Mouse (Mus musculus) T-helper 17 cell (primary cell): ENCODE data around the gene Rcor1.

Experiments
- in situ Hi-C, 2 experiments: fragments of 300-600 bp; cut with MboI, MseI; formaldehyde crosslinking; loops; 1 replicate in 1 of 2; 2 replicates in 1 of 2; pipeline ENCODE4 v1.15.1; 2025; ENCODE audit warnings: high pct_unique_total_duplicates in 2 of 2

The Rcor1 gene

GRCm38 (mm10) chr12:111122332-111122852 lies 83.2 kb downstream of the Rcor1 start:
- in situ Hi-C loops = no loop called here

- in situ Hi-C loops = no loop called here
Observed at GRCm38 (mm10) chr12:111124601-111125260, 85.6 kb downstream of the Rcor1 start.

GRCm38 (mm10) chr12:111125666-111126065 lies 86.5 kb downstream of the Rcor1 start:
- in situ Hi-C loops = no loop called here

GRCm38 (mm10) chr12:111134169-111134568 lies 95.0 kb downstream of the Rcor1 start:
- in situ Hi-C loops = no loop called here

GRCm38 (mm10) chr12:111134791-111135733 lies 95.9 kb downstream of the Rcor1 start:
- in situ Hi-C loops = no loop called here

- in situ Hi-C loops = no loop called here
Observed at GRCm38 (mm10) chr12:111135953-111136352, 96.8 kb downstream of the Rcor1 start.

GRCm38 (mm10) chr12:111137079-111137478 lies 97.9 kb downstream of the Rcor1 start:
- in situ Hi-C loops = no loop called here

GRCm38 (mm10) chr12:111143005-111143508 lies 103.9 kb downstream of the Rcor1 start:
- in situ Hi-C loops = loop anchor here in 1 of 2 experiments (10.0 kb wide), 1 partner anchor 848 kb away; no protein-coding TSS in a partner anchor

GRCm38 (mm10) chr12:111143509-111144063 lies 104.4 kb downstream of the Rcor1 start:
- in situ Hi-C loops = loop anchor here in 1 of 2 experiments (10.0 kb wide), 1 partner anchor 849 kb away; no protein-coding TSS in a partner anchor

GRCm38 (mm10) chr12:111144598-111144997 lies 105.4 kb downstream of the Rcor1 start:
- in situ Hi-C loops = loop anchor here in 1 of 2 experiments (10.0 kb wide), 1 partner anchor 850 kb away; no protein-coding TSS in a partner anchor

GRCm38 (mm10) chr12:111145269-111145668 lies 106.1 kb downstream of the Rcor1 start:
- in situ Hi-C loops = loop anchor here in 1 of 2 experiments (10.0 kb wide), 1 partner anchor 850 kb away; no protein-coding TSS in a partner anchor

- in situ Hi-C loops = loop anchor here (10.0 kb wide), 2 partner anchors 665 to 855 kb away; no protein-coding TSS in a partner anchor
Observed at GRCm38 (mm10) chr12:111149495-111150235, 110.5 kb downstream of the Rcor1 start.

- in situ Hi-C loops = loop anchor here in 1 of 2 experiments (10.0 kb wide), 1 partner anchor 665 kb away; no protein-coding TSS in a partner anchor
Observed at GRCm38 (mm10) chr12:111150236-111150596, 111.1 kb downstream of the Rcor1 start.

GRCm38 (mm10) chr12:111151422-111152156 lies 112.4 kb downstream of the Rcor1 start:
- in situ Hi-C loops = loop anchor here in 1 of 2 experiments (10.0 kb wide), 1 partner anchor 667 kb away; no protein-coding TSS in a partner anchor

GRCm38 (mm10) chr12:111152579-111152978 lies 113.4 kb downstream of the Rcor1 start:
- in situ Hi-C loops = loop anchor here in 1 of 2 experiments (10.0 kb wide), 1 partner anchor 668 kb away; no protein-coding TSS in a partner anchor

GRCm38 (mm10) chr12:111152981-111153710 lies 114.0 kb downstream of the Rcor1 start:
- in situ Hi-C loops = loop anchor here in 1 of 2 experiments (10.0 kb wide), 1 partner anchor 668 kb away; no protein-coding TSS in a partner anchor

GRCm38 (mm10) chr12:111153946-111154345 lies 114.8 kb downstream of the Rcor1 start:
- in situ Hi-C loops = loop anchor here in 1 of 2 experiments (10.0 kb wide), 1 partner anchor 669 kb away; no protein-coding TSS in a partner anchor

- in situ Hi-C loops = loop anchor here in 1 of 2 experiments (10.0 kb wide), 1 partner anchor 670 kb away; no protein-coding TSS in a partner anchor
Observed at GRCm38 (mm10) chr12:111154641-111155040, 115.5 kb downstream of the Rcor1 start.
